9 mouse cellular contexts compared by ENCODE assay signal in the genomic region with DNA sequence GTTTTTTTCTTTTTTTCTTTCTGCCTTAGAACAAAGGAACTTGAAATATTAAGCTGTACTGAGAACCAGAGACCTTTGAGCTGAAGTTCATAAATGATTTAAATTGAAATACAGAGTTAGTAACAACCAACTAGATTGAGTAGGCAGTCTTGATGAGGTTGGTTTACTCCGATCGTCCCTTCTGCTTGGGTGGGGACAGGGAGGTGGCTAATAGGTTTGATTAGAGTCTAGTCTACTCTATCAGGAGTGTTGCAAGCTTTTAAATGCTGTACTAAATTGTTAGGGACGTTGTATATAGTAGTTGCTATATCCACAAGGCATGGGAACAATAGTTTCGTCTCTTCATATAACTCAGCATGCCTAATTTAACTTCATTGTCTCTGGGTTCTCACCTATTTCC. TPM values are rescaled to one million over a fixed set of nuclear protein-coding genes. Genes with fewer than 3 reads are reported as not detected.
DNase-seq lines count a peak whose midpoint lies in the region; ATAC-seq and TF ChIP-seq lines count a peak whose summit lies in the region.
"Had no signal": no experiment of that assay in that cellular context is flagged by ENCODE, and none has a peak within 500 bp of the region (broad histone marks: within the 10 kb centered on the region; RNA-seq: fewer than 3 reads in every experiment).

No protein-coding gene starts in this region.

- peaks cover 36% of the 10 kb centered on the region for H3K4me1 ChIP-seq in lung, adult 2 months (ENCODE audit: control insufficient read depth, insufficient read depth, low read length)
- peaks cover 16% of the 10 kb centered on the region for H3K4me1 ChIP-seq in embryonic fibroblast, embryonic 13.5 days (ENCODE audit: control insufficient read depth, insufficient read depth, low read length)
- H3K4me1 ChIP-seq in intestine, embryonic 14.5 days (replicated peaks; ENCODE audit: control insufficient read depth, insufficient read depth, low read length), result peaks cover 74% of the 10 kb centered on the region
- peaks cover 43% of the 10 kb centered on the region for H3K4me1 ChIP-seq in midbrain, embryonic 15.5 days

- no peaks in the 10 kb centered on the region for H3K9me3 ChIP-seq in intestine, embryonic 14.5 days (ENCODE audit: control insufficient read depth, low read length)
- no peaks in the 10 kb centered on the region for H3K9me3 ChIP-seq in midbrain, embryonic 15.5 days
- H3K9me3 ChIP-seq: neural tube, embryonic 12.5 days had no signal

- peaks cover 12% of the 10 kb centered on the region; the same call in 1 of the 2 replicates for H3K36me3 ChIP-seq in intestine, embryonic 14.5 days (ENCODE audit: control insufficient read depth, insufficient read depth, low read length)
- no peaks in the 10 kb centered on the region for H3K36me3 ChIP-seq in midbrain, embryonic 15.5 days (replicated peaks)
- H3K36me3 ChIP-seq: neural tube, embryonic 12.5 days had no signal

- peak overlapping the region; percentile 36 for H3K4me3 ChIP-seq in lung, adult 2 months (replicated peaks; ENCODE audit: extremely low read depth, low read depth, low read length)
- H3K4me3 ChIP-seq in embryonic fibroblast, embryonic 13.5 days (ENCODE audit: insufficient read depth, low read length), result no peak overlapping the region
- peak overlapping the region; percentile 1; the same call in 1 of the 2 replicates for H3K4me3 ChIP-seq in intestine, embryonic 14.5 days (ENCODE audit: low read depth, low read length)
- no peak overlapping the region for H3K4me3 ChIP-seq in midbrain, embryonic 15.5 days
- H3K4me3 ChIP-seq: neural tube, embryonic 12.5 days had no signal

- DNase-seq in lung, adult 2 months, result no peak
- no peak for DNase-seq in lung, postnatal 4 days
- DNase-seq in intestine, embryonic 14.5 days (ENCODE audit: low spot score), result no peak
- no peak for DNase-seq in left cerebral cortex, postnatal 25 days (ENCODE audit: low spot score in 2 of 2)
- DNase-seq in cerebellum, adult 9-11 months, result no peak
- no peak for DNase-seq in urinary bladder, postnatal 10 days (ENCODE audit: low spot score)

- 19% methylated on average over 4 of the region's 4 CpGs for WGBS in lung, adult 2 months
- 41% methylated on average over 4 of the region's 4 CpGs for WGBS in intestine, embryonic 14.5 days
- whole genome bisulfite sequencing in midbrain, embryonic 15.5 days, result 69% methylated on average over 4 of the region's 4 CpGs

- no peak for TF ChIP-seq POLR2A in lung, adult 2 months (IDR thresholded peaks at IDR 0.05; ENCODE audit: borderline replicate concordance, extremely low read depth, low read depth, low read length)
- no peak for TF ChIP-seq POLR2A in embryonic fibroblast, embryonic 13.5 days (IDR thresholded peaks at IDR 0.05; ENCODE audit: low read depth, low read length)

- intact Hi-C loops in left cerebral cortex, postnatal 25 days (cut with DNase I), result no loop called here

- peak overlapping the region; percentile 30; the same call in 1 of the 2 replicates for H3K9ac ChIP-seq in intestine, embryonic 14.5 days (ENCODE audit: low read length)
- H3K9ac ChIP-seq in midbrain, embryonic 15.5 days, result no peak overlapping the region
- H3K9ac ChIP-seq: neural tube, embryonic 12.5 days had no signal

- peak overlapping the region; percentile 30 for H3K27ac ChIP-seq in embryonic fibroblast, embryonic 13.5 days (ENCODE audit: insufficient read depth, low read length)
- H3K27ac ChIP-seq in intestine, embryonic 14.5 days (ENCODE audit: low read depth), result peak overlapping the region; percentile 74
- no peak overlapping the region for H3K27ac ChIP-seq in midbrain, embryonic 15.5 days
- H3K27ac ChIP-seq: neural tube, embryonic 12.5 days had no signal

- H3K27me3 ChIP-seq in intestine, embryonic 14.5 days (replicated peaks; ENCODE audit: control insufficient read depth, insufficient read depth, low read length), result no peaks in the 10 kb centered on the region
- no peaks in the 10 kb centered on the region for H3K27me3 ChIP-seq in midbrain, embryonic 15.5 days (replicated peaks)
- H3K27me3 ChIP-seq: neural tube, embryonic 12.5 days had no signal

- TF ChIP-seq CTCF in lung, adult 2 months (IDR thresholded peaks at IDR 0.05; ENCODE audit: insufficient read depth, low read length), result no peak
- TF ChIP-seq CTCF in embryonic fibroblast, embryonic 13.5 days (IDR thresholded peaks at IDR 0.05; ENCODE audit: borderline replicate concordance, insufficient read depth, low read length), result no peak

- peak overlapping the region; percentile 62 for H3K4me2 ChIP-seq in intestine, embryonic 14.5 days (ENCODE audit: low read length)
- H3K4me2 ChIP-seq in midbrain, embryonic 15.5 days, result peak overlapping the region; percentile 17; the same call in 1 of the 2 replicates
- H3K4me2 ChIP-seq: neural tube, embryonic 12.5 days had no signal

- ATAC-seq in intestine, embryonic 14.5 days (replicated peaks; ENCODE audit: low FRiP score, low TSS enrichment, low read depth), result no peak
- no peak for ATAC-seq in midbrain, embryonic 15.5 days (replicated peaks)

RNA-seq across cellular contexts. Expression of a gene that starts 4.4 kb away (rescaled TPM):
- 113 and 129 TPM in 2 replicates for polyA plus RNA-seq in lung, adult 2 months (2012; rRNA removed)
- 105 and 107 TPM in 2 replicates for polyA plus RNA-seq in embryonic fibroblast, embryonic 13.5 days (2011; ENCODE audit: insufficient read length, low read depth, missing spikeins)
- polyA plus RNA-seq in intestine, embryonic 14.5 days (2014; fragmentation: Nextera tagmentation; extraction: Ambion mirVana), result 75.2 and 88.0 TPM in 2 replicates
- polyA plus RNA-seq in midbrain, embryonic 15.5 days (2015; fragmentation: Nextera tagmentation; extraction: Ambion mirVana), result 24.6 and 27.7 TPM in 2 replicates
- total RNA-seq in left cerebral cortex, postnatal 25 days (2021), result 10 to 100 TPM; 25.2 to 26.3 TPM

Comparison
In these comparisons a context has a peak if more than half of its experiments do, and no peak if none do; other contexts are left out.
1. H3K4me3 ChIP-seq: peak in lung, adult 2 months (single experiment) and intestine, embryonic 14.5 days (single experiment); none in embryonic fibroblast, embryonic 13.5 days (single experiment) and midbrain, embryonic 15.5 days (single experiment).